Mouse (Mus musculus) embryo, embryonic 11 days (tissue): ENCODE measurements around the gene Kcns1.

Experiments
- DNase-seq: peaks from one replicate; pipeline ENCODE4 v3.0.0-alpha.2; 2015

Gene Kcns1

GRCm38 (mm10) chr2:164170326-164170725, 587 bp downstream of the Kcns1 start:
- DNase-seq, result peak; percentile 30

DNA sequence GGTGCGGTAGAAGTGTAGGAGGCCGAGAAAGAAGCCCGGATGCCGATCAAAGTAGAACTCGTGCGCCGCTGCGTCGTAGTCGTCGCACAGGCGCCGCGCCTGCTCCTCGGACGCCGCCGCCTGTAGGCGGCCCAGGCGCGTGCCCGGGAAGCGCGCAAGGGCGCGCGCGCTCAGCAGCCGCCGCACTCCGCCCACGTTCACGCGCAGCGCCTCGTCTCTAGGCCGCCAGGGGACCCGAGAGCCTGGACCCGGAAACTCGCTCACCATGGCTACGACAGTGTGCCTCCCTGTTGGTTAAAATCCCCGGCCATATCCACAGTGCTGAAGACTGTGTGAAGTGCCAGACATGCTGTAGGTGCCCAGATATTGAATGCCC, 2.4 kb downstream of the Kcns1 start:
- peak; percentile 54 for DNase-seq

DNA sequence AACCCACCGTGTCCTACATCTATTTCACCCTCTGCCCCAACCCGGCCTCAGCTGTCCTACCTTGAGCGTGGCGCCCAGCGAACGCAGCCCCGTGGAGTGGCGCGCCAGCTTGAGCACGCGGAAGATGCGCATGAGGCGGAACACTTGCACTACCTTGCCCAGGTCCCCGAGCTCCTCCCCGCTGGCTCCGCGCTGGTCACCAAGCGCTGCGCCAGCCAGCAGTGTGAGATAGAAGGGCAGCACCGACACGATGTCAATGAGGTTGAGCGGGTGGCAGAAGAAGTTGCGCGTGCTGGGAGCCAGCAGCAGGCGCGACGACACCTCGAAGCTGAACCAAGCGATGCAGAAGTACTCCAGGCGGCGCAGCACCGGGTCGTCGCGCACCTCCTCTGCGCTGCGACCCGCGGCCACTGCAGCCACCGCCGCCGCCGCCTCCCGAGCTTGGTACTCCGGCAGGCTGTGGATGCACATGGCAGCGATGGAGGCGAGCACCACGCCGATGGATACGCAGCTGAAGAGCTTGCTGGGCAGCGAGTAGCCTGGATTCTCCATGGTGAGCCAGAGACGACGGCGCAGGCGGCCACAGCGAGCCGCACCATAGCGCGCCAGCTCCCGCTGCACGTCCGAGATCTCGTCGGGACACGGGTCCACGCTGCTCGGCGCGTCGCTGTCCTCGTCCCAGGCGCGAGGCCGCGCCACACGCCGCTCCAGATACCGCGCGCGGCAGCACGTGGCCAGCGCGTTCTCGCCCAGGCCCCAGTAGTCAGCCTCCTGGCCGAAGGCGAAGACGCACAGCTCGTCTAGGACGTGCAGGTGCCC, 3.0 kb downstream of the Kcns1 start:
- DNase-seq, result peak; percentile 26

DNA sequence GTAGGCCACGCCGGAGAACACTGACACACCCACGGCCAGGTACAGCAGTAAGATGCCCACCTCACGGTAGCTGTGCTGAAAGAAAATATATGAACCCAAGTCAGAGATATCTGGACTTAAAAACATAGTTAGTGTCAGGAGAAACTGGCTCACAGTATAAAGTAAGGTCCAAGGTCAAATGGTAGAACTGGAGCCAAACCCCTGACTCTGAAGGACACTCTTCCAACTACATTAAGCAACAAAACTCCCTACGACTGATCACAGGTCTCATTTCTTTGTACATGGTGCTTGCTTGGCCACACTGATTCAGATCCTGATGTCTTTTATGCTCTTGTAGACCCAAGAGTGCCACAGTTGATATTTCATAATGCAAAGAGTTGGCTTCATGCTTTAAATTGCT, 6.0 kb downstream of the Kcns1 start:
- DNase-seq, result no peak

- DNase-seq, result no peak
These were observed 9.3 kb downstream of the Kcns1 start for GRCm38 (mm10) chr2:164161515-164162055.

DNA sequence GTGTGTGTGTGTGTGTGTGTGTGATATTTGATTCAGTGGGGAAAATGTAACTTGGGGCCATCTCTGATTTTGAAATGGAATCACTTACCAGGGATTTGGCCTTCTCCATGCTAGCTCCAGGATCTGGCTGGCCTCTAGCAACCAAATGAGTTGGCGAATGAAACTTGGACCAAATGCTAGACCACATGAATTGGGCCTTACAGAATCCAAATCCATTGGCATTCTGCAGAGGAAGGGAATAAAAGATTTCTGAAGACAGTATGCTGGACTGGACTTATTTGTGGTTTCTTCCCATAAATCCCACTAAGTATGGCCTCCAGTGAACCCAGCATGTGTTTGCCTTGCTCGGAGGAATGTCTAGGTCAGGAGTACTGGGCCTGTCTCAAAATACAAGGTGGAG, 12.1 kb downstream of the Kcns1 start:
- no peak for DNase-seq

DNA sequence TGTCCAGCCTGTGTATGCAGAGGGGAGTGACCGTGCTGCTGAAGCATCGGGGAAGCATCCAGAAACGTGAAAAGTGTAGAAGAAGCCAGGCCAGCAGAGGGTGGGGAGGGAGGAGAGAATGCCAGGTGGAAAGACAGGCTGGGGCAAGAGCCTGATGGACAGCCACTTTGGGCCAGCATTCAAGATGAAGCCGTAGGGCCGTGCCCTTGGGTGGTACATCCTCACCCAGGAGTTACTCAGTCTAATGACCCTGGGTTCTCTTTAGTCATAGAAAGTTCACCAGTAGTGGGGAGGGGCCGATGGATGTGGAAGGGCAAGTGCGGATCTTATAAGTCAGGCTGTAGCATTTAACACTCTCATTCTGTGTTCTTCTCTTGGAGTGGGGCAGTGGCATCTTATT, 14.8 kb downstream of the Kcns1 start:
- DNase-seq, result no peak

GRCm38 (mm10) chr2:164154007-164154406, 16.9 kb downstream of the Kcns1 start:
- DNase-seq, result no peak

- DNase-seq, result no peak
These were observed 18.6 kb downstream of the Kcns1 start for GRCm38 (mm10) chr2:164152341-164152740.

DNA sequence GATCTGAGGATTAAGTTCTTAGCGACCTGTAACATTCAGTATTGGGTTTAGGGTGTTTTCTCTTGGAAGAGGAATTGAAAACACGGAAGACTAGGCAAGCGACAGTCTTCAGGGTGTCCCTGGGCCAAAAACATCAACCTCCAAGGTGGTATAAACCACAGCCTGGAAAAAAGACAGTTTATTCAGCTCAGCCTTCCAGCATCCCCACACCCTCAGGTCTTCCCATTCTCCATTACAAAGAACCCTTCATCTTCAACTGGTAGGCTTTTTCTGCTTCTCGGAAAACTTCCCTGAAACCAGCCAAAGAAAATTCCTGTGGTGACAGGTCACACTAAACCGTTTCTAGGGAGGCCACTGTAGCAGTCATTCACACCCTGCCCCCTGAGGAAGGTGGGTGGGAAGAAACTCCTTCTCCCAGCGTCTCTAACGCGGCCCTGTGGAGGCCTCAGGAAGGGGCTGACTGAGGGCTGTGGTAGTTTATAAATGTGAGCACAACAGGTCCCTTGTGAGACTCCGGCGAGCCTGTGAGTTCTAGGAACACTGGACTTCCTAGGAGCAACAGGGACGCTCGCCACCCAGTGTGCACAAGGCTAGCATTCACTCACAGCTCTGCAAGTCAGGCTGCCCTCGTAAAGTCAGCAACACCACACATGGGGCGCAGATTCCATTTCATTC, 20.7 kb downstream of the Kcns1 start:
- DNase-seq, result peak; percentile 44

GRCm38 (mm10) chr2:164146556-164146955, 24.4 kb downstream of the Kcns1 start:
- DNase-seq, result no peak

- DNase-seq, result no peak
These were observed 26.4 kb downstream of the Kcns1 start for GRCm38 (mm10) chr2:164144541-164144940.

DNA sequence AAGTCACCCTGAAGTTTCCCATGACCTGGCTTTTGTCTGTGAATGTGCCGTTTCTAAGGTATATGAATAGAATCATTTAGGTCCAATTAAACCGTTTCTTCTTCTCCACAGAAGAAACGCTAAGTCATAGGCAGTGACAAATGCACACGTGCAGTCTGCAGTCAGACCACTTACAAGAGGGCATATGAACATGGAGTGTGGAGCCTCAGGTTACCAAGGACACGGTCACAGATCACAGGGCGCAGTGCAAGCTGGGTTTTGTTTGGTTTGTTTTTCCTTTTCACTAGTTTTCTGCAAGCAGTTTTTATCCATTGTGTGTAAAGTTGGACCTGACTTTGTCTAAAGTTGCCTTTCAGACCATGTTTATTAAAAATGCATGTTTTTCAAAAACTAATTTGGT, 26.9 kb downstream of the Kcns1 start:
- DNase-seq, result no peak

GRCm38 (mm10) chr2:164142021-164142420, 28.9 kb downstream of the Kcns1 start:
- DNase-seq, result peak; percentile 43

- no peak for DNase-seq
These were observed 33.2 kb downstream of the Kcns1 start for GRCm38 (mm10) chr2:164137754-164138153.

- no peak for DNase-seq
These were observed 34.5 kb downstream of the Kcns1 start for GRCm38 (mm10) chr2:164136393-164136792.

DNA sequence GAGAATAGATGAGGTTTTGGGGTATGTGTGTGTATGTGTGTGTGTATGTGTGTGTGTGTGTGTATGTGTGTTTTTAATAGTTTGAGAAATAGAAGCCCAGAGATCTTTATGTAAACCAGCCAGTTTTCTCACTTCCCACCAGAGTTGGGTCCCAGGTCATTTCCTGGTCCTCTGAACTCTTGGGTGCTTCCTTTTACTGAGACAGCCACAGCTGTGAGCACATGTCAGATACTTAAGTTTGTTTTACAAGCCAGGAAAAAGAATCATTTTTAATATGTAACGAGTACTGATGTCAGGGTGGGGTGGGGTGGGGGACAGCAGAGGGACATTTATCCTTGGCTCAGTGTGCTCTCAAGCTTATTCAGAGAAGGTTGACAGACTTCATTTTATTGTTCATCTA, 35.5 kb downstream of the Kcns1 start:
- DNase-seq, result no peak

- peak; percentile 28 for DNase-seq
These were observed 36.4 kb downstream of the Kcns1 start for GRCm38 (mm10) chr2:164134563-164134962.

DNA sequence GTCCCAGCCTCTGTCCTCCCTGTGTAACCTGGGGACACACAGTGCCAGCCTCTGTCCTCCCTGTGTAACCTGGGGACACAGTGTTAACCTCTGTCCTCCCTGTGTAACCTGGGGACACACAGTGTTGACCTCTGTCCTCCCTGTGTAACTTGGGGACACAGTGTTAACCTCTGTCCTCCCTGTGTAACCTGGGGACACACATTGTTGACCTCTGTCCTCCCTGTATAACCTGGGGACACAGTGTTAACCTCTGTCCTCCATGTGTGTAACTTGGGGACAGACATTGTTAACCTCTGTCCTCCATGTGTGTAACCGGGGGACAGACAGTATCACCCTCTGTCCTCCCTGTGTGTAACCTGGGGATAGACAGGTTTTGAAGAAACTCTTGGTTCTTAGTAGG, 39.3 kb downstream of the Kcns1 start:
- DNase-seq, result no peak

DNA sequence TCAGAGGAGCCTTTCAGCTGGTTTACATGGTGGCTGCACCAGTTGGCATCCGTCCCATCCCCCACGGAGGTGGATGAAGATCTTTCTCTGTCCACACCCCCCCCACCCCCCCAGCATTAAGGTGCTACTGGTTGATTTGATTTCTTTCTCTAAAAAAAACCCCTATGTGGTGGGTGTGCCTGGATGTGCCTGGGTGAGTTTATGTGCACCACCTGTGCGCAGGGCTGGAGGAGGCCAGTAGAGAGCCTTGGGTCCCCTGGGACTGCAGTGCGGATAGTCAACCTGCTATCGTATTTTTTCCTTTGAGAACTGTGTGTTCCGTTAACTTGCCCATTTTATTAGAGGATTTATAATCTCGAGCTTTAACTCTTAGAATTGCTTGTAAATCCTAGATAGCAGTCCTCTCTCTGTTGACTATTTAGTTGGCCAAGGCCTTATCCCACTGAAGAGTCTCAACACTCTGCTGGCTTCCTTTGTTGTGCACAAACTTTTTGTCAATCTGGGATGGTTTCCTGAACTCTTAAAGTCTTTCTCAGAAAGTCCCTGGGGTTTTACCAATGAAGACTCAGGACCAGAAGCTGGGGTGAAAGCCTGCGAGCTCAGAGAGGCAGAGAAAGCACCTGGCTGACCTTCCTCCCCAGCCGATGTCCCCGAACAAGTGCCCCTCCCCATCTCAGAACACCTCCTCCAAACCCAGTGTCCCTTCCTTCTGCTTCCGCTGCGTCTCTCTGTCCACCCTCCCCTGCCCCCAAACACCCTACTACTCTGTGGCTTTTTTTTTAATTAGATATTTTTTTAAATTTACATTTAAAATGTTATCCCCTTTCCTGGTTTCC, 42.1 kb downstream of the Kcns1 start:
- no peak for DNase-seq

DNA sequence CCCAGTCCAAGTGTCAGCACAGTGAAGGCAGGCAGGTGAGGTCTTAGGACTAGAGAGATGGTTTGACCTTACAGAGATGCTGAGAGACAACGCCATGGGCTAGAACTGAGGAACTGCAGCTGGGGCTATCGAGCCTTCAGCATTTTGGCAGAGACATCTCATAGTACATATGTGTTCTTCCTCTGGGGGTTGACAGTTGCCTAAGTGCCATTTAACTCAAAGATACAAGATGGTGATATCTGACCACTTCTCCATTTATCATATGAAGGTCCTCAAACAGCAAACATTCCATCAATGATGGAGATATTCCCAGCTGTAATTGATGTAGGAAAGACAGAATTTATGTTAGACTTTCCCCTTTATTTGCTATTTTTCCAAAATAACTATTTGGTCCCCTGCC, 43.6 kb downstream of the Kcns1 start:
- DNase-seq, result no peak

GRCm38 (mm10) chr2:164126533-164126955, 44.4 kb downstream of the Kcns1 start:
- DNase-seq, result peak; percentile 42

DNA sequence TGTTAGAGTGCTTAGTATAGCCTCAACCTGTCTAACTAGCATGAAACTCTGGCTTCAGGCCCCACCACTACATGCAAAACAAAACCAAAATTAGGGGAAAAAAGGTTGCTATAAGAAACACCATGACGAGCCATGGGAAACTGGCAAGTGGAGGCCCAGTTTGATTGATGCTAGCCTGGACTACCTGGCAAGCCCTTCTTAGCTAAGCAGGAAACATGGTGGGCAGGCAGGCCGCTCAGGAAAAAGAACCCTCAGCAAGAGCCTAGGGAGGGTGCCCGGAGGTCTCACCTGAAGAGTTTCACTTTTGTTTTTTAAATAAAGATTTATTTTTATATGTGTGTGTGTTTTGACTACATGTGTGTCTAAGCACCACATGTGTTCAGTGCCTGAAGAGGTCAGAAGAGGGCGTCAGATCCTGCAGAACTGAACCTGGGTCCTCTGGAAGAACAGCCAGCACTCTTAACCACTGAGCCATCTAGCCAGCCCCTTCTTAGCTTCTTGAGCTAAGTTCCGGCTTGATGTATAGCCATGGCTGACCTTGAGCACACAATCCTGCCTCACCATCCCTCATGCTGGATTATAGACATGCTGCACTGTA, 47.6 kb downstream of the Kcns1 start:
- DNase-seq, result no peak
